Mouse (Mus musculus) lung, postnatal 25 days (tissue): ENCODE measurements around the gene Prdm10.
A peak's percentile ranks its signal among the peaks of the same experiment; 100 is the strongest.

Experiments used
- DNase-seq: peaks from one replicate; pipeline ENCODE4 v3.0.0; 2022; ENCODE audit warnings: low spot score

Gene Prdm10

GRCm38 (mm10) chr9:31363698-31364609 is 83.6 kb downstream of the Prdm10 start:
- no peak for DNase-seq

GRCm38 (mm10) chr9:31365086-31365485 is 84.7 kb downstream of the Prdm10 start:
- DNase-seq, result no peak

GRCm38 (mm10) chr9:31371740-31372139 is 91.4 kb downstream of the Prdm10 start:
- no peak for DNase-seq

- no peak for DNase-seq
Measured at GRCm38 (mm10) chr9:31376661-31377060, 96.3 kb downstream of the Prdm10 start.

GRCm38 (mm10) chr9:31384786-31385499 is 104.6 kb downstream of the Prdm10 start:
- no peak for DNase-seq

- no peak for DNase-seq
Measured at GRCm38 (mm10) chr9:31385500-31385869, 105.1 kb downstream of the Prdm10 start.

GRCm38 (mm10) chr9:31385947-31386354 is 105.6 kb downstream of the Prdm10 start, which contains the start of gene Nfrkb:
Gene Nfrkb, plus strand, starts transcription at chr9:31386192.
- peak; percentile 96 for DNase-seq

GRCm38 (mm10) chr9:31386368-31387180 is 106.2 kb downstream of the Prdm10 start:
- DNase-seq, result peak; percentile 9

- DNase-seq, result no peak
Measured at GRCm38 (mm10) chr9:31387206-31387605, 106.9 kb downstream of the Prdm10 start.

GRCm38 (mm10) chr9:31400441-31400840 is 120.1 kb downstream of the Prdm10 start:
- peak; percentile 56 for DNase-seq

GRCm38 (mm10) chr9:31404311-31404710 is 124.0 kb downstream of the Prdm10 start:
- no peak for DNase-seq

GRCm38 (mm10) chr9:31405217-31405616 is 124.9 kb downstream of the Prdm10 start:
- DNase-seq, result no peak

GRCm38 (mm10) chr9:31412165-31412564 is 131.8 kb downstream of the Prdm10 start:
- no peak for DNase-seq

- DNase-seq, result no peak
Measured at GRCm38 (mm10) chr9:31418821-31419220, 138.5 kb downstream of the Prdm10 start.

- no peak for DNase-seq
Measured at GRCm38 (mm10) chr9:31422143-31422542, 141.8 kb downstream of the Prdm10 start.

GRCm38 (mm10) chr9:31428971-31429370 is 148.6 kb downstream of the Prdm10 start:
- no peak for DNase-seq

GRCm38 (mm10) chr9:31430011-31430410 is 149.7 kb downstream of the Prdm10 start:
- DNase-seq, result no peak
